Mouse (Mus musculus) layer of hippocampus, adult 8-10 months (tissue): Measurements from ENCODE around the gene Yipf2. TPM values are rescaled to one million over a fixed set of nuclear protein-coding genes. Genes with fewer than 3 reads are reported as not detected.
"Not testable (repeated sequence)": the region's sequence is repeated elsewhere in the genome, so short reads cannot be mapped to it uniquely, and the experiment has no call there.

ENCODE experiments used
- DNase-seq, 2 experiments: peaks; one replicate each; pipeline ENCODE4 v3.0.0; 2022; ENCODE audit warnings: low spot score in 2 of 2
- microRNA-seq, 2 experiments: library from miRNA; unstranded; fragments of <30 nt; microRNA quantifications; one replicate each; pipeline ENCODE4 v1.2.0; 2022
- total RNA-seq, 4 experiments: library from RNA; stranded (reverse); gene quantifications; 2 replicates each; pipeline ENCODE4 v1.2.4; 2022

Yipf2 gene
- total RNA-seq, 4 experiments from 2014 or later = 19.7 to 21.4 (median 20.6) TPM

- no peak for DNase-seq
These were observed 33.5 kb downstream of the Yipf2 start for GRCm38 (mm10) chr9:21559151-21559550.

- DNase-seq = no peak
These were observed 34.3 kb downstream of the Yipf2 start for GRCm38 (mm10) chr9:21558366-21558765.

- DNase-seq = no peak
These were observed 35.1 kb downstream of the Yipf2 start for GRCm38 (mm10) chr9:21557556-21557955.

- no peak for DNase-seq
These were observed 35.6 kb downstream of the Yipf2 start for GRCm38 (mm10) chr9:21556996-21557395.

GRCm38 (mm10) chr9:21555198-21555742 lies 37.4 kb downstream of the Yipf2 start:
- no peak for DNase-seq

- no peak for DNase-seq
These were observed 38.9 kb downstream of the Yipf2 start for GRCm38 (mm10) chr9:21553607-21554273.

- no peak for DNase-seq
These were observed 41.6 kb downstream of the Yipf2 start for GRCm38 (mm10) chr9:21551049-21551448.

GRCm38 (mm10) chr9:21547075-21547941 lies 45.3 kb downstream of the Yipf2 start:
- peak; percentile 41 to 59 for DNase-seq

GRCm38 (mm10) chr9:21546789-21547074 lies 45.9 kb downstream of the Yipf2 start, which contains the start of gene Carm1:
TSS of gene Carm1 (plus strand) at chr9:21546894.
- DNase-seq = no peak

GRCm38 (mm10) chr9:21545916-21546788 lies 46.5 kb downstream of the Yipf2 start:
- peak; percentile 98 to 99 for DNase-seq

- DNase-seq = no peak
These were observed 47.2 kb downstream of the Yipf2 start for GRCm38 (mm10) chr9:21545351-21545915.

- not testable (repeated sequence) for DNase-seq
These were observed 50.6 kb downstream of the Yipf2 start for GRCm38 (mm10) chr9:21542001-21542400.

GRCm38 (mm10) chr9:21539981-21540753 lies 52.5 kb downstream of the Yipf2 start:
- DNase-seq = no peak

Small RNAs within 50 kb of the gene (microRNA-seq; reads per million reads assigned to microRNA genes)
- gene Mir1946b = 0 reads per million in 2 experiments

Other genes starting within 250 kb of the Yipf2 start
- 100 to 1,000 TPM in 3 of 4 experiments, 10 to 100 TPM in 1; 95.4 to 113 (median 103) TPM for gene Ilf3, start 225.0 kb downstream of the Yipf2 start, total RNA-seq
- 10 to 100 TPM; 28.5 to 41.7 (median 36.6) TPM for gene Qtrt1, start 181.0 kb downstream of the Yipf2 start, total RNA-seq
- gene Dnm2, start 167.9 kb downstream of the Yipf2 start, total RNA-seq = 10 to 100 TPM; 60.8 to 76.0 (median 71.2) TPM
- gene Tmed1, start 82.6 kb downstream of the Yipf2 start, total RNA-seq = 10 to 100 TPM; 10.2 to 16.2 (median 13.8) TPM
- gene AB124611, start 66.7 kb downstream of the Yipf2 start, total RNA-seq = under 1 TPM in 1 of 4 experiments, not detected in 3; 0.41 TPM
- gene Carm1, start 45.9 kb downstream of the Yipf2 start, total RNA-seq = 10 to 100 TPM; 77.5 to 91.0 (median 82.4) TPM
- 10 to 100 TPM; 51.6 to 64.9 (median 58.0) TPM for gene Timm29, start 106 bp downstream of the Yipf2 start, total RNA-seq
- 100 to 1,000 TPM in 3 of 4 experiments, 10 to 100 TPM in 1; 96.5 to 108 (median 103) TPM for gene Smarca4, start 23.3 kb upstream of the Yipf2 start, total RNA-seq
- 10 to 100 TPM; 16.7 to 38.7 (median 26.4) TPM for gene Ldlr, start 130.7 kb upstream of the Yipf2 start, total RNA-seq
- gene Spc24, start 167.5 kb upstream of the Yipf2 start, total RNA-seq = 1 to 10 TPM in 2 of 4 experiments, under 1 TPM in 2; 0.45 to 4.3 (median 2.1) TPM
- 10 to 100 TPM in 2 of 4 experiments, 1 to 10 TPM in 2; 7.2 to 10.1 (median 9.3) TPM for gene Kank2, start 205.9 kb upstream of the Yipf2 start, total RNA-seq
- not detected for gene Angptl8, start 242.7 kb upstream of the Yipf2 start, total RNA-seq